Mouse (Mus musculus) small intestine, adult 2 months (tissue): ENCODE data around the gene Ralbp1.

Experiments used
- CTCF ChIP-seq: fragments of 200-500 bp; IDR thresholded peaks from 2 replicates; pipeline ENCODE4 v1.5.1; 2012; ENCODE audit warnings: low read depth, mild to moderate bottlenecking, control low read depth, inconsistent platforms, low read length, moderate library complexity, mixed read lengths; ENCODE audit not compliant: insufficient replicate concordance, insufficient read length; ENCODE audit errors: extremely low read depth
- POLR2A ChIP-seq: fragments of 200-500 bp; IDR thresholded peaks from 2 replicates; pipeline ENCODE4 v1.6.1; 2012; ENCODE audit warnings: low read depth, mild to moderate bottlenecking, control low read depth, inconsistent platforms, low read length, moderate library complexity

GRCm38 (mm10) chr17:65931525-65931924 is 45.9 kb upstream of the Ralbp1 start:
- TF ChIP-seq POLR2A (no peak), CTCF (no peak)
